Mouse (Mus musculus) central nervous system, embryonic 11.5 days (tissue): ENCODE measurements around the gene Mfap2. TPM values are rescaled to one million over a fixed set of nuclear protein-coding genes. Genes with fewer than 3 reads are reported as not detected.

Source experiments
- polyA plus RNA-seq: library from polyadenylated mRNA; depleted of rRNA; stranded (reverse); fragments of >200 nt; gene quantifications from 2 replicates; pipeline ENCODE4 v1.2.3, GENCODE M21; 2012; rRNA removed

The Mfap2 gene
- polyA plus RNA-seq: 178 and 251 TPM in 2 replicates

GRCm38 (mm10) chr4:141010118-141010517 is at the start of gene Mfap2:
Gene Mfap2, plus strand, starts transcription at chr4:141010418.

GRCm38 (mm10) chr4:140960781-140961466 is 49.3 kb upstream of the Mfap2 start, which contains the start of gene Sdhb:
Gene Sdhb, plus strand, starts transcription at chr4:140961203.

GRCm38 (mm10) chr4:140986711-140987395 is 23.4 kb upstream of the Mfap2 start, which contains the start of gene Atp13a2:
Gene Atp13a2, plus strand, starts transcription at chr4:140986873.

GRCm38 (mm10) chr4:141060426-141061301 is 50.4 kb downstream of the Mfap2 start, which contains the start of gene Crocc:
Gene Crocc, minus strand, starts transcription at chr4:141060550.

Other genes starting within 250 kb of the Mfap2 start
- 0.42 and 0.46 TPM in 2 replicates for gene Padi4, start 236.2 kb upstream of the Mfap2 start, polyA plus RNA-seq
- 0.12 and 0.17 TPM in 2 replicates for gene Padi3, start 199.8 kb upstream of the Mfap2 start, polyA plus RNA-seq
- gene Padi1, start 164.6 kb upstream of the Mfap2 start, polyA plus RNA-seq: 0.11 and 0.14 TPM in 2 replicates
- gene Padi2, start 104.1 kb upstream of the Mfap2 start, polyA plus RNA-seq: 0.71 and 1.1 TPM in 2 replicates
- 236 and 247 TPM in 2 replicates for gene Sdhb, start 49.2 kb upstream of the Mfap2 start, polyA plus RNA-seq
- 73.2 and 75.5 TPM in 2 replicates for gene Atp13a2, start 23.5 kb upstream of the Mfap2 start, polyA plus RNA-seq
- 37.5 and 62.7 TPM in 2 replicates for gene Crocc, start 50.1 kb downstream of the Mfap2 start, polyA plus RNA-seq
- gene Necap2, start 67.9 kb downstream of the Mfap2 start, polyA plus RNA-seq: 43.7 and 56.2 TPM in 2 replicates
- gene Spata21, start 77.9 kb downstream of the Mfap2 start, polyA plus RNA-seq: 0.05 TPM in 1 of 2 replicates, not detected in the other
- 47.5 and 57.5 TPM in 2 replicates for gene Szrd1, start 129.4 kb downstream of the Mfap2 start, polyA plus RNA-seq
- gene Fbxo42, start 137.5 kb downstream of the Mfap2 start, polyA plus RNA-seq: 17.6 and 19.8 TPM in 2 replicates
- gene Rsg1, start 203.5 kb downstream of the Mfap2 start, polyA plus RNA-seq: 4.7 and 6.5 TPM in 2 replicates
- gene Arhgef19, start 229.1 kb downstream of the Mfap2 start, polyA plus RNA-seq: 1.4 and 3.9 TPM in 2 replicates